Mouse (Mus musculus) cerebellum, adult 2 months (tissue): ENCODE measurements around the gene Nrsn2.

Source experiments
- CTCF ChIP-seq: fragments of 200-500 bp; IDR thresholded peaks from 2 replicates; pipeline ENCODE4 v1.5.1; 2011; ENCODE audit warnings: low read depth, mild to moderate bottlenecking, control low read depth, low read length, moderate library complexity, borderline replicate concordance; ENCODE audit not compliant: insufficient read depth
- POLR2A ChIP-seq: fragments of 200-500 bp; IDR thresholded peaks from 2 replicates; pipeline ENCODE4 v1.6.1; 2011; ENCODE audit warnings: low read length, control low read depth, borderline replicate concordance; ENCODE audit not compliant: insufficient read depth

DNA sequence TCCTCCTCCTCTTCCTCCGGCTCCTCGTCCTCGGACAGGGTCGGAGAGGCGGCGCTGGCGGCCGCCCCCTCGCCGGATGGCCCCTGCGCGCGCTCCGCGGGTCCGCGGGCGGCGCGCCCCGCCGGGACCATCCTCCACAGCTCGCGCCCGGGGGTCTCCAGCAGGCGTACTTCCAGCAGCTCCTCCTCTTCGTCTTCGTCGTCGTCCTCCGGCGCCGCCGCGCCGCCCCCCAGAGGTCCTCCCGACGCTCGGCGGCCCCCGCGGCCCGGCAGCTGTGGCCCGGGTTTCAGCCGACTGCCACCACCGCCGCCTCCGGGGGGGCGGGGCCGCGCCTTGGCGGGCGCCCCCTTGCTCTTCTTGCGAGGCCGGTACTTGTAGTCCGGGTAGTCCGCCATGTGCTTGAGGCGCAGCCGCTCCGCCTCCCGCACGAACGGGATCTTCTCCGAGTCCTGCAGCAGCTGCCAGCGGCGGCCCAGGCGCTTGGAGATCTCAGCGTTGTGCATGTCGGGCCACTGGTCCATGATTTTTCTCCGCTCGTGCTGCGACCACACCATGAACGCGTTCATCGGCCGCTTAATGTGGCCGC lies 20.7 kb upstream of the Nrsn2 start:
- TF ChIP-seq CTCF (no peak), POLR2A (no peak)
